Mouse (Mus musculus): ENCODE data around the gene Wdr45b. TPM values are rescaled to one million over a fixed set of nuclear protein-coding genes. Genes with fewer than 3 reads are reported as not detected.
"Not testable (repeated sequence)": the region's sequence is repeated elsewhere in the genome, so short reads cannot be mapped to it uniquely, and the experiment has no call there.

Wdr45b gene
- polyA plus RNA-seq, 1 experiment: 81.6 TPM

DNA sequence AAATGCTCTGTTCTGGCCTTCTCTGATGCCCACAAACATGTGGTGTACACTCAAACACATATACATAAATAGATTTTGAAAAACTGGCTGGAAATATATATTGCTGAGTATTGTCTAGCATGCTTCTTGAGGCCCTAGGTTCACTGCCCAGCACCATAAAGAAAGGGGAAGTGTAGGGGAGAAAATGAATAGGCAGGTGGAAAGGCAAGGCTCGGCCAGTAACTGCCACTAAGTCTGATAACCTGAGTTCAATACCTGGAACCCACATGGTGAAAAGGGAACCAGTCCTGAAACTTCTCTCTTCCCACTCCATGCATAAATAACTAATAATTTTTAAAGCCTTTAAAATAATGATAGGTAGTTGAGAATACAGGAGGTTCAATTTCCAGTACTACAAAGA, 14.6 kb downstream of the Wdr45b start:
- Histone ChIP-seq H3K27ac (ENCODE audit: insufficient read depth, low read length) (no peak overlapping the region), H3K4me3 (ENCODE audit: insufficient read depth, low read length) (no peak overlapping the region), H3K4me1 (ENCODE audit: control insufficient read depth, insufficient read depth, low read length) (no peaks in the 10 kb centered on the region)
- TF ChIP-seq POLR2A (IDR thresholded peaks at IDR 0.05; ENCODE audit: low read depth, low read length) (no peak), CTCF (IDR thresholded peaks at IDR 0.05; ENCODE audit: borderline replicate concordance, insufficient read depth, low read length) (no peak)

- Histone ChIP-seq H3K27ac (ENCODE audit: insufficient read depth, low read length) (no peak overlapping the region), H3K4me1 (ENCODE audit: control insufficient read depth, insufficient read depth, low read length) (no peaks in the 10 kb centered on the region), H3K4me3 (ENCODE audit: insufficient read depth, low read length) (no peak overlapping the region)
- TF ChIP-seq CTCF (IDR thresholded peaks at IDR 0.05; ENCODE audit: borderline replicate concordance, insufficient read depth, low read length) (no peak), POLR2A (IDR thresholded peaks at IDR 0.05; ENCODE audit: low read depth, low read length) (no peak)
These were observed 22.6 kb downstream of the Wdr45b start for GRCm38 (mm10) chr11:121331641-121332040.

- TF ChIP-seq POLR2A (IDR thresholded peaks at IDR 0.05; ENCODE audit: low read depth, low read length): no peak
- no peak for TF ChIP-seq CTCF (IDR thresholded peaks at IDR 0.05; ENCODE audit: borderline replicate concordance, insufficient read depth, low read length)
- no peak overlapping the region for H3K4me3 ChIP-seq (ENCODE audit: insufficient read depth, low read length)
These were observed 25.6 kb downstream of the Wdr45b start for GRCm38 (mm10) chr11:121328619-121329018.

DNA sequence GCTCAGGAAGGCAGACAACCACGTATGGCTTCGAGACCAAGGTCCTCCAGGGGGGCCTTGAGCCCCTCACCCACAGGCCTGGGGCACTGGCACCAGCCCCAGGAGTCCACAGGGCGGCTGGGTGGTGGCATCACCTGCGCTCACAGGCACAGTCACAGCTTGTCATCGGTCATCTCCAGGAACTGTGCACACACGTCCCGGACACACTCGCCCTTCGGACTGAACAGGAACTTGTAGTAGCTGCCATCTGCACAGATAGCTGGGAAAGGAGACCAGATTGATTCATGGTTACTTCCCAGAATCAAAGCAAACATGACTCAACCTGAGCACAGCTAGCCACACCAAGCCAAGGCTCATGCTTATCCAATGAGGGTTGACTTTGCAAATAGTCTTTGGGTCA, 26.0 kb downstream of the Wdr45b start:
- no peak for TF ChIP-seq CTCF (IDR thresholded peaks at IDR 0.05; ENCODE audit: borderline replicate concordance, insufficient read depth, low read length)
- TF ChIP-seq POLR2A (IDR thresholded peaks at IDR 0.05; ENCODE audit: low read depth, low read length): no peak
- no peaks in the 10 kb centered on the region for H3K4me1 ChIP-seq (ENCODE audit: control insufficient read depth, insufficient read depth, low read length)
- H3K27ac ChIP-seq (ENCODE audit: insufficient read depth, low read length): no peak overlapping the region
- H3K4me3 ChIP-seq (ENCODE audit: insufficient read depth, low read length): no peak overlapping the region

More at GRCm38 (mm10) chr11:121328619-121329018, 25.6 kb downstream of the Wdr45b start:
- H3K4me1 ChIP-seq (ENCODE audit: control insufficient read depth, insufficient read depth, low read length): no peaks in the 10 kb centered on the region
- H3K27ac ChIP-seq (ENCODE audit: insufficient read depth, low read length): no peak overlapping the region

GRCm38 (mm10) chr11:121326681-121327080, 27.6 kb downstream of the Wdr45b start:
- TF ChIP-seq POLR2A (IDR thresholded peaks at IDR 0.05; ENCODE audit: low read depth, low read length): no peak
- no peak for TF ChIP-seq CTCF (IDR thresholded peaks at IDR 0.05; ENCODE audit: borderline replicate concordance, insufficient read depth, low read length)
- H3K4me3 ChIP-seq (ENCODE audit: insufficient read depth, low read length): no peak overlapping the region
- no peak overlapping the region for H3K27ac ChIP-seq (ENCODE audit: insufficient read depth, low read length)
- no peaks in the 10 kb centered on the region for H3K4me1 ChIP-seq (ENCODE audit: control insufficient read depth, insufficient read depth, low read length)

GRCm38 (mm10) chr11:121326034-121326433, 28.2 kb downstream of the Wdr45b start:
- H3K4me3 ChIP-seq (ENCODE audit: insufficient read depth, low read length): no peak overlapping the region
- no peak for TF ChIP-seq POLR2A (IDR thresholded peaks at IDR 0.05; ENCODE audit: low read depth, low read length)
- no peak for TF ChIP-seq CTCF (IDR thresholded peaks at IDR 0.05; ENCODE audit: borderline replicate concordance, insufficient read depth, low read length)
- no peaks in the 10 kb centered on the region for H3K4me1 ChIP-seq (ENCODE audit: control insufficient read depth, insufficient read depth, low read length)
- no peak overlapping the region for H3K27ac ChIP-seq (ENCODE audit: insufficient read depth, low read length)

DNA sequence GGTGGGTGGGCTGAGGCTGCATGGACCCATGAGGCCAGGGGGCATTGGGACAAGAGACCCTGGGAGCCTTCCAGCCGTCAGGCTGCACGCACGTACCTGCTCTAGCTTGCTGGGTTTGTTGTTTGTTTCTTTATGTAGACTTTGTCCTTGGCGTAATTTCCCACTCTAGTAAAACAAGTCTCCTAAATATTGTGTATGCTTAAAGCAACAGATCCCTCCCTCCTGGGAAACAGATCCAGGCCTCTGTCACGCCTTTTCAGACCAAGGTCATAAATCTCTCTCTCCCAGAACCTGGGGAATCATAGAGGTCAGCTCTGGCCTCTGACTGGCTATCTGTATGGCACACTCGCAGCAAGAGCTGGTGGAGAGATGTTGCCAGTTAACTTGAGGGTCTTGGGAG, 46.5 kb downstream of the Wdr45b start:
- not testable (repeated sequence) for H3K4me3 ChIP-seq (ENCODE audit: insufficient read depth, low read length); H3K27ac ChIP-seq (ENCODE audit: insufficient read depth, low read length); H3K4me1 ChIP-seq (ENCODE audit: control insufficient read depth, insufficient read depth, low read length)

- H3K27ac ChIP-seq (ENCODE audit: insufficient read depth, low read length): no peak overlapping the region
- H3K4me3 ChIP-seq (ENCODE audit: insufficient read depth, low read length): no peak overlapping the region
- TF ChIP-seq CTCF (IDR thresholded peaks at IDR 0.05; ENCODE audit: borderline replicate concordance, insufficient read depth, low read length) (no peak), POLR2A (IDR thresholded peaks at IDR 0.05; ENCODE audit: low read depth, low read length) (no peak)
- H3K4me1 ChIP-seq (ENCODE audit: control insufficient read depth, insufficient read depth, low read length): no peaks in the 10 kb centered on the region
These were observed 47.6 kb downstream of the Wdr45b start for GRCm38 (mm10) chr11:121306608-121307007.

DNA sequence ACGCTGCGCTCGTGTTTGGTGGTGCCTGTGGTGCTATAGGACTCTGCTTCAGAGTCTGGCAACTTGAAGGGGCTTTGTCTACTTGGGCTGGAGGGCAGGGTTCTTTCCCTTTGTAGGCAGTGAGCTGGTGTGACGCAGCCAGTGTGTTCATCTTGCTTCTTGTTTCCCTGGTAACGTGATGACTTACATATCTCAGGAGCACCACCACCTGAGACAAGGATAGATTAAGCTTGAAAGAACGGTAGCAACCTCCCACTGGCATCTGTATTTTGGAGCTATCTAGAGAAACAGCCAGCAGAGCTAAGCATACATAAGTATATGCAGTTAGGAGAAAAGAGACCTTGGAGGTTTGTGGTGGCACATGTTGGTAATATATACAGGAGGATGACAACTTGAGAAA, 48.9 kb downstream of the Wdr45b start:
- TF ChIP-seq POLR2A (IDR thresholded peaks at IDR 0.05; ENCODE audit: low read depth, low read length) (no peak), CTCF (IDR thresholded peaks at IDR 0.05; ENCODE audit: borderline replicate concordance, insufficient read depth, low read length) (no peak)

GRCm38 (mm10) chr11:121300265-121300664, 54.0 kb downstream of the Wdr45b start:
- Histone ChIP-seq H3K27ac (ENCODE audit: insufficient read depth, low read length) (no peak overlapping the region), H3K4me3 (ENCODE audit: insufficient read depth, low read length) (no peak overlapping the region), H3K4me1 (ENCODE audit: control insufficient read depth, insufficient read depth, low read length) (no peaks in the 10 kb centered on the region)
- TF ChIP-seq CTCF (IDR thresholded peaks at IDR 0.05; ENCODE audit: borderline replicate concordance, insufficient read depth, low read length) (no peak), POLR2A (IDR thresholded peaks at IDR 0.05; ENCODE audit: low read depth, low read length) (no peak)

More for the DNA sequence above, 48.9 kb downstream of the Wdr45b start:
- Histone ChIP-seq H3K4me3 (ENCODE audit: insufficient read depth, low read length) (no peak overlapping the region), H3K4me1 (ENCODE audit: control insufficient read depth, insufficient read depth, low read length) (no peaks in the 10 kb centered on the region), H3K27ac (ENCODE audit: insufficient read depth, low read length) (no peak overlapping the region)

DNA sequence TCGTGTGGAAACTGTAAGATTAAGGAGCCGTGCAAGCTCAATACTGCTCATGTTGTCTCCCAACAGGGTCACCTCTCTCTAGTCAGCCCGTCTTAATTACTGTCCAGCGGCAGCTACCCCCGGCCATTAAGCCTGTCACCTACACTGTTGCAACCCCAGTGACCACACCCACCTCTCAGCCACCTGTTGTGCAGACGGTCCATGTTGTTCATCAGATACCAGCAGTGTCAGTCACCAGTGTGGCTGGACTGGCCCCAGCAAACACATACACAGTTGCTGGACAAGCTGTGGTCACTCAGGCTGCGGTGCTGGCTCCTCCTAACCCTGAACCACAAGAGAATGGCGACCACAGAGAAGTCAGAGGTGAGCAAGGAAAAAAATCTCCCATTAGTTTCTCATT, 55.8 kb downstream of the Wdr45b start:
- TF ChIP-seq CTCF (IDR thresholded peaks at IDR 0.05; ENCODE audit: borderline replicate concordance, insufficient read depth, low read length): no peak
- TF ChIP-seq POLR2A (IDR thresholded peaks at IDR 0.05; ENCODE audit: low read depth, low read length): no peak
- no peaks in the 10 kb centered on the region for H3K4me1 ChIP-seq (ENCODE audit: control insufficient read depth, insufficient read depth, low read length)
- H3K27ac ChIP-seq (ENCODE audit: insufficient read depth, low read length): no peak overlapping the region
- H3K4me3 ChIP-seq (ENCODE audit: insufficient read depth, low read length): no peak overlapping the region
